Mouse (Mus musculus) G1E (cell line): ENCODE measurements around the gene Lama4. TPM values are rescaled to one million over a fixed set of nuclear protein-coding genes. Genes with fewer than 3 reads are reported as not detected.

ENCODE experiments used
- ATAC-seq: 2 replicates; pipeline ENCODE4 v1.8.0; 2016; ENCODE audit warnings: mild to moderate bottlenecking; ENCODE audit not compliant: insufficient number of reproducible peaks, poor library complexity, low FRiP score, severe bottlenecking; ENCODE audit errors: extremely low read depth
- DNase-seq: peaks from one replicate; pipeline ENCODE4 v3.0.0; 2012; ENCODE audit warnings: low spot score
- H3K27me3 ChIP-seq: 2 replicates; pipeline ENCODE4 v1.6.1; 2012; ENCODE audit warnings: mild to moderate bottlenecking, low read length, inconsistent platforms; ENCODE audit not compliant: insufficient read depth
- H3K36me3 ChIP-seq: replicated peaks from 2 replicates; pipeline ENCODE3; 2012; ENCODE audit warnings: mild to moderate bottlenecking, inconsistent platforms
- H3K4me1 ChIP-seq: 2 replicates; pipeline ENCODE4 v1.6.1; 2012; ENCODE audit warnings: low read depth, low read length, inconsistent platforms, mixed read lengths; ENCODE audit not compliant: insufficient read depth
- H3K4me3 ChIP-seq: 2 replicates; pipeline ENCODE4 v1.5.1; 2012; ENCODE audit warnings: low read depth, mild to moderate bottlenecking, inconsistent platforms, low read length, moderate library complexity, mixed read lengths
- H3K9me3 ChIP-seq: replicated peaks from 2 replicates; pipeline ENCODE4 v1.6.1; 2012; ENCODE audit warnings: inconsistent platforms
- CTCF ChIP-seq: IDR thresholded peaks from 2 replicates; pipeline ENCODE4 v1.5.1; 2012; ENCODE audit warnings: low read depth, low read length, inconsistent platforms, mixed read lengths
- GATA1 ChIP-seq: IDR thresholded peaks from 2 replicates; pipeline ENCODE4 v1.6.1; 2012; ENCODE audit warnings: borderline replicate concordance, low read length, inconsistent platforms, mixed read lengths
- GATA2 ChIP-seq: IDR thresholded peaks from 2 replicates; pipeline ENCODE4 v1.6.1; 2012; ENCODE audit warnings: low read depth, low read length, inconsistent platforms, borderline replicate concordance
- POLR2AphosphoS5 ChIP-seq: IDR thresholded peaks from 2 replicates; pipeline ENCODE4 v1.6.1; 2012; ENCODE audit warnings: low read depth, low read length, inconsistent platforms; ENCODE audit not compliant: insufficient replicate concordance
- TAL1 ChIP-seq: conservative IDR thresholded peaks from 2 replicates; pipeline ENCODE4 v1.6.1; 2012; ENCODE audit warnings: low read depth, low read length, inconsistent platforms, mixed read lengths
- polyA plus RNA-seq: library from polyadenylated mRNA; stranded (reverse); fragments of >175 nt; gene quantifications from 2 replicates; pipeline ENCODE4 v1.2.3, GENCODE M21; 2012
- total RNA-seq, 2 experiments: library from RNA; stranded (forward) in 1 of 2; stranded (reverse) in 1 of 2; fragments of 200-1000 nt in 1 of 2; fragments of >200 nt in 1 of 2; fragmentation: Nextera tagmentation in 1 of 2; gene quantifications; 2 replicates each; pipeline ENCODE4 v1.2.3; 2014 to 2017

The Lama4 gene
- total and polyA plus RNA-seq, 3 experiments: 0.38 TPM; not detected in 2

DNA sequence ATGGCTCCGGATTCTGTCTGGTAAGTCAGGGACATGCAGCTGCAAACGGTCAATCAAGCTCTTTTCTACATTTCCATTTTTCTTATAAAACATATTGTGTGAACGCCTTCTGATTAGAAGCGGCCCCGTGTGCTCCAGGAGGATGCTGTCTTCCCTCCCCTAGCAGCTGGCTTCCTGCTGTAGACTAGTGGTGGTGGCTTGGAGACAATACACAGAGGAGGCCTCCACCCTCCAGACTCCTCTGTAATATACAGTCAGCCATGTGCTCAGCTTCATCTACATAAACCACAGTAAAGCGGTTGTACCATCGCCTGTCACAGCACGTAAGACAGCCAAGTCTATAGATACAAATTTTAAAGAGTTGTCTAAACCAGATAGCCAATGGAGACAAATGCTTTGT, 40.2 kb downstream of the Lama4 start:
- Histone ChIP-seq H3K4me1 (no peaks in the 10 kb centered on the region), H3K4me3 (no peak overlapping the region), H3K9me3 (no peaks in the 10 kb centered on the region), H3K27me3 (peaks cover 2% of the 10 kb centered on the region; the same call in 1 of the 2 replicates), H3K36me3 (no peaks in the 10 kb centered on the region)
- no peak for TF ChIP-seq GATA2
- no peak for TF ChIP-seq POLR2AphosphoS5
- TF ChIP-seq GATA1: no peak
- no peak for TF ChIP-seq TAL1
- no peak for TF ChIP-seq CTCF
- ATAC-seq (no peak), DNase-seq (no peak)

DNA sequence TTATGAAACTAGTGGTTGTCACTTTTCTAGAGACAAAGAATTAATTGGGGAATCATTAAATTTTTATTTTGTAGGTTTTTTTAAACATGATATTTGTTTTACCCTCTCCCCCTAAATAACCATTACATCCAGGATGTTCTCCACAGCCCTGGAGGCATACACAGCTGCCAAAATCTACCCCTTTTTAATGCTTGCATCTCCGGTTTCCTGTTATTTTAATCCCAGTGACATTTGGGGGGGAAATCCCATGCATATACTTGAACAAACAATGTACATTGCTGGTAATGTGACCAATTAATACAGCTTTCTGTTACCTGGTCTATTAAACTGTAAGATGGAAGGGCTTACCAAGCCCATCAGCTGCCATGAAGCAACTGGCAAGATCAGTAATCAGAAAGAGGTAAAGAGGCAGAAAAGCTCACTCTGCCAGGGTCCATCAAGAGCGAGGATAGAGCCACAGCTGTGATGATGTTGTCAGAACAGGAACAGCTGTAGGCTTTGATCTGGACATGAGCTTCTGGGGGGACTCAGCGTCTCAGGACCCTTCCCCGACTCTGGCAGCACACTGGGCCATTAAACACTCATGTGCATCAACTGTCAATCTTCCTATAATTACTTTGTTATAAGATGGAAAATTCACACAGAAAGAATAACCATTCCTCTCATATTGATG, 41.3 kb downstream of the Lama4 start:
- H3K9me3 ChIP-seq: no peaks in the 10 kb centered on the region
- DNase-seq: no peak
- no peak for ATAC-seq
- H3K4me3 ChIP-seq: no peak overlapping the region
- H3K36me3 ChIP-seq: no peaks in the 10 kb centered on the region
- TF ChIP-seq GATA1: no peak
- TF ChIP-seq CTCF: no peak
- TF ChIP-seq GATA2: no peak
- no peak for TF ChIP-seq POLR2AphosphoS5
- H3K4me1 ChIP-seq: no peaks in the 10 kb centered on the region
- H3K27me3 ChIP-seq: peaks cover 2% of the 10 kb centered on the region; the same call in 1 of the 2 replicates

DNA sequence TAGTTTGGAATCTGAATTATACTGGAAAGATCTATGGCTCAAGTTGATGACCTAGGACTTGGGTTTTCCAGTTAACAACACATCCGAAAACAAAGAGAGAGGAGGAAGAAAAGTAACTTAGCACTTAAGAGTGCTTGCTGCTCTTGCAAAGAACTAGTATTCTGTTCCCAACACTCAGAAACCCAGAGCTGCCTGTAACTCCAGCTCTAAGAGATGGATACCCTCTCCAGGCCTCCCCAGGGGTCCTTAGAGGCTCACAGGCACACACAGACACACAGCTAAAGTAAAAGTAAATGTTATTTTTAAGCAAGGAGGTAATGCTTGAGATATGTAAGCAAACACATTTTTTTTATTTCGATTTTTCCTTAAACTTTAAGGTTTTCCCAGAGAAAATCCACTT, 49.5 kb downstream of the Lama4 start:
- no peaks in the 10 kb centered on the region for H3K4me1 ChIP-seq
- no peaks in the 10 kb centered on the region for H3K36me3 ChIP-seq
- H3K27me3 ChIP-seq: 0 out of 2 replicates have a peak, but pooled peaks cover 2% of the 10 kb centered on the region
- TF ChIP-seq POLR2AphosphoS5: no peak
- no peak for TF ChIP-seq TAL1
- no peak for TF ChIP-seq CTCF
- TF ChIP-seq GATA1: no peak
- no peak for TF ChIP-seq GATA2
- ATAC-seq (no peak), DNase-seq (no peak)
- no peaks in the 10 kb centered on the region for H3K9me3 ChIP-seq
- H3K4me3 ChIP-seq: no peak overlapping the region

DNA sequence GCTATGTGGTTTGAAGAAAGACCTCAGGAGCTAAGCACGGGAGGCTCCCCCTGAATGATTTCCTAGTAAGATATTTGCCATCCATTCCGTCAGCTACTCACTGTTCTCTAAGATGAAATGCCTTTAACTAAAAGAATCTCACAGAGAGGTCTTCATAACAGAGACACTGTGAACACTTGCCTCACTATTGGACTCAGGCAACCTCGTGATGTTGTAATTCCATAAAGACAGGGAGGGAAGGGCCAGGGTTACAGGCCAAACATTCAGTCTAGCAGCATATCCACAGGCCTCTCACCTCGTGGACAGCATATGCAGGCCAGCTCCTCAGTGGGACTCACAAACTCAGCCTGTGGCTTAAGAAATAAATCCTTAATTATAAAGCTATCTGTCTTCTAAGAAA, 52.7 kb downstream of the Lama4 start:
- DNase-seq (no peak), ATAC-seq (no peak)
- Histone ChIP-seq H3K9me3 (no peaks in the 10 kb centered on the region), H3K36me3 (no peaks in the 10 kb centered on the region), H3K27me3 (0 out of 2 replicates have a peak, but pooled peaks cover 2% of the 10 kb centered on the region), H3K4me1 (no peaks in the 10 kb centered on the region), H3K4me3 (no peak overlapping the region)
- TF ChIP-seq GATA2: no peak
- no peak for TF ChIP-seq GATA1
- no peak for TF ChIP-seq TAL1
- TF ChIP-seq POLR2AphosphoS5: no peak

DNA sequence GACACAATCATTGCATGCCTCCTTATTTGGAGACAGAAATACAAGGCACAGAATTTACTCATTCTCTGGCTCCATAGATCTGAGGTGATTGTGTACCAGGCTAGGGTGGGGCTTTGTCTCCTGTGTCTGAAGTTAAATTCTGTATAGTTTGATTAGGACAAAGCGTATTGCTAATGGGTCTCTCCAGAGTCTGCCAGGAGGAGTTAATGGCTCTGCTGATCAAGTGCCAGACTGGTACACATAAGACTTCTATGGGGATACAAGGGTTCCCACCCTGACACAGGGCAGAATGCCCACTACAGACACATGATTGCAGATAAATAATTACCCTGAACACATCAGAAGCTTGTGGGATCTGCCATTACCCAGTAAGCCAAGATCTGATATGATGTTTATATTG, 53.3 kb downstream of the Lama4 start:
- Histone ChIP-seq H3K36me3 (no peaks in the 10 kb centered on the region), H3K4me3 (no peak overlapping the region), H3K4me1 (no peaks in the 10 kb centered on the region), H3K27me3 (0 out of 2 replicates have a peak, but pooled peaks cover 2% of the 10 kb centered on the region), H3K9me3 (no peaks in the 10 kb centered on the region)
- TF ChIP-seq GATA1: no peak
- no peak for TF ChIP-seq TAL1
- no peak for TF ChIP-seq CTCF
- no peak for TF ChIP-seq GATA2
- no peak for TF ChIP-seq POLR2AphosphoS5
- no peak for ATAC-seq
- no peak for DNase-seq

DNA sequence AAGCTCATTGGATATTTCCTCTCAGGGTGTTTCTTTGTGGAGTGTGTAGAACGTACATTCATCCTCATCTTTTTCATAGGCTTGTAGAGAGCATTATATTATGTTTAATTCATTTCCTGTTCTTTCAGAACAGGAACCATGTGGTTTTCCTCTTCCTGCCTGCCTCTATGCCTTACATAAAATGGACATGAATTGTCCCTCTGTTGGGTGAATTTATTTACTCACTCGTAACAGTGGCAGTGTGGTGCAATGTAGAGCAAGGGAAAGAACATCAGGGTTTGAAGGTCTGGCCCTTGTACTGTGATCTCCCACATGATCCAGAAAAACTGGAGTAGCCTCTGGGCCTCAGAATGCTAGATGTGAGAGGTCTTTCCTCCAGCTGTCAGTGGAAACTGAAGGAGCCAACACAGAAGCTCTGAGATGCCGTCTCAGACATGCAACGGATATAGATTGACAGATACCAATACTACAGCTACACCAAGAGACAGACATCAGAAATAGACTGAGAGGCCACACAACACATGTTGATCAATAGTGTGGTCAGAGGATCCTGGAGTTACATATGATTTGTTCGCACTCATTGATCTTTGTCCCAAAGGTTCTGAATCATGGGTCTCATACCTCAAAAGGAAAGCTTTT, 58.4 kb downstream of the Lama4 start:
- no peak for TF ChIP-seq POLR2AphosphoS5
- TF ChIP-seq TAL1: no peak
- no peak for ATAC-seq
- H3K27me3 ChIP-seq: peaks cover 4% of the 10 kb centered on the region; the same call in 1 of the 2 replicates
- no peak for DNase-seq
- no peaks in the 10 kb centered on the region for H3K9me3 ChIP-seq
- H3K4me3 ChIP-seq: no peak overlapping the region
- no peaks in the 10 kb centered on the region for H3K36me3 ChIP-seq
- no peaks in the 10 kb centered on the region for H3K4me1 ChIP-seq
